Mouse (Mus musculus) cerebellum, adult 18-20 months (tissue): Measurements from ENCODE around the gene Epb41l4b.

Experiments
- DNase-seq, 2 experiments: peaks; one replicate each; pipeline ENCODE4 v3.0.0; 2021

Epb41l4b gene

DNA sequence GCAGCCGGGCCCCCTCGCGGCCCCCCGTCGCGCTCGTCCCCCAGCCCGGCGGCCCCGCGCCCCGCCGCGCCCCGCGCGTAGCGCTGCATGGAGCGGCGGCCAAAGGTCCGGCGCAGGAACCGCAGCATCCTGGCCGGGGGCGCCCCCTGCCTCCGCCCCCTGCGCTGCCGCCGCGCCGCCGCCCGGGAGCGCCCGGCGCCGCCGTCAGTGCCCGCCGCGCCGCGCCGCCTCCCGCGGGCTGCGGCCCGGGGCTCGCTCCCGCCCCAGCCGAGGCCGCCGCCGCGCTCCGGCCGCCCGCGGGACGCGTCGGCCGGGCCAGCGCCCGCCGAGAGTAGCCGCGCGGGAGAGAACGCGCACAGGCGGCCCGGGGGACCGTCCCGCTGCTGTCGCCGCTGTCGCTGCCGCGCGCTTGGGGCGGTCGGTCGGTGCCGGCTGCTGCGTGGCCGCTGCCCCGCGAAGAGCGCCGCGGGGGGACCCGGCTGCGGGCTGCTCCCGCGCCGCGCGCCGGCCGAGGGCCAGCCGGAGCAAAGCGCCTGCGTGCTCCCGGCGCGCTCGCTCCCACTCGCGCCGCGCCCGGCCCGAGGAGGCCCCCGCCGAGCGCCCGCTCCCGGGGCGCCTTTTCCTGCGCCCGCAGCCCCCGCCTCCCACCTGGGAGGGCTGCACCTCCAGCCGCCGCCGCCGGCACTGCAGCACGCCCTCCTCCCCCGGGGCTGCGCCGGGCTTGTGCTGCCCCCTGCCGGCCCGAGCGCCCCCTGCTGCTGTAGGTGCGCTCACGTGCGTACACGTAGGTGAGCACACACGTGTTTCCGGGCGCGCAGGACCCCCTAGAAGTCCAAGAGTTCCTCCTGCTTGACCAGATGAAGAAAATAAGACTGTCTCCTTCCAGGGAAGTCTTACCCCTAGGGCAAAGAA is at the start of gene Epb41l4b:
Gene Epb41l4b, minus strand, starts transcription at position 412 of the 912 bp plus-strand sequence.
- peak; percentile 83 to 93 for DNase-seq

DNA sequence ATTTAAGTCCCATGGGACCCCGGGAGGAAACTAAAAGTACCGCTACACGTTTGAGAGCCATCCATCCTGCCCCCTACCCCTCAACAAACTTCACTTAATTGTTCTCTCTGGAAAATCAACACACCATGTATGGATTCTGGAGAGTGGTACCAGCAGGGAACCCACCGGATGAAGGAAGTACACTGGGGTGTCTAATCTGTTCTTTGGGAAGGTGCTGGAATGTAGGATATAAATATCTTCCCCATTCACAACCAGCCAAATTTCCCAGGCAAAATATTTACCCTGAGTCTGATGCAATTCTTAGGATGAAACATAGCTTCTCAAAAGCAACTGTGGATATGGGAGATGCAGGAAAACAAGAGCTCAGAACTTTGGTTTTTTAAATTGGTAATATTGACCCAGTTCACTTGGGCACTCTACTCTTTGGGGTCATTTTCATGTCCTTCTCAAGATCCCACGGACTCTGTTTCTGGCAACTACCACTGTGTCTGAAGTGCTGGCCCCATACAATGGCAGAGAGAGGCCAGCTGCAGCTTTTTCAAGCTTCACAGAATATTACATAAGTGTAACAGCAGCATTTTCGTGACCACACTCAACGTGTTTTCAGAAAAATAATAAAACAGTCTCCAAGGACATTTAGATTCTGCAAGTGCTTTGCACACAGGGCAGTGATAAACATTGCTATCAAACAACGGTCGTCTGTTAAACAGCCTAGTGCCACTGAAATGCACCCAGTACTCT is 48.5 kb upstream of the Epb41l4b start:
- DNase-seq: no peak

DNA sequence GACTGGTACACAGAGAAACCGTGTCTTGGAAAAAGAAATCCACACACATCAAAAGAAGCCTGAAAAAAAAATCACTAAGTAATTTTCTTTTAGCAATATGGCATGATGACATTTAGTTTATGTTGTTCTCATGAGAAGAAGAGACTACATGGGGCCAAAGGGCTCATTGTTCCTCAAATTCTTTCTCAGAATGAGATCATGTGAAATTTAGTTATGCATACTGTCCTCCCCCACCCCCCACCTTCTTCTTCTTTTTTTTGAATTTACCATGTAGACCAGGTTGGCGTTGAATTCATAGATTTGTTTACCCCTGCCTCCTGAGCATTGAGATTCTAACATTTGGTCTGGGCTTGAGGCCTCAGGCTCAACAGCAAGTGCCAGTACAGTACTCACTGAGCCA is 46.6 kb upstream of the Epb41l4b start:
- DNase-seq: no peak

DNA sequence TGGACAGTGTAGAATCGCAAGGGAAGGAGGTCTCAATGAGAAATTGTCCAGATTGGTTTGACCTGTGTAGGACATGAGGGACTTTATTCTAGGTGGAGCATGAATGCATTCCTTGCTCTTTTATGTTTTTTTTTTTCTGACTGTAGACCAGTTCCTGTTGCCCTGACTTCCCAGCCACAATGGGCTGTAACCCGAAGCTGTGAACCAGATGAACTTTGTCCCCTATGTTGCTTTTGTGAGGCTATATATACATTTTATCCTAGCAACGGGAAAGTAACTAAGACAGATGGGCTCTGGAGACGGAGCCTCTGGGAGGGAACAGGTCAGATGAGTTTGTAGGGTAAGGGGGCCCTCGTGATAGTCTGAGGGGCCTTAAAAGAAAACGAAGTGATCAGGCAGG is 42.8 kb upstream of the Epb41l4b start:
- DNase-seq: no peak

DNA sequence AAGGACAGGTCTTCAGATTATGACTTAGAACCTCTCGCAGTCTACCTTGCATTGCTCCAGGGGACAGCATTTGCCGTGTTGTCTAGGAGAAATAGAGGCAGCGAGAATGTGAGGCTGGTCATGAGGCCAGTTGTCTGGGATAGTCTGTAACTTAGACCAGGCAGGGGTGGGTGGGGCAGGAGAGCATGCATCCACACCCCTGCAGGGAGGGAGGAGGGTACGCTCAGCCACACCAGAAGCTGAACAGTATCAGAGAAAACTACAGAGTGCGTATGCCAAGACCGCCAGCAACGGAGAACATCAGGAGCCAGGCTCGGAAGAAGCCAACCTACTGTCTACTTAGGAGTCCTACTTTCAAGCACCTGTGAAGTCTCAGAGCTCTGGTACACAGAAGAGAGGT is 42.2 kb upstream of the Epb41l4b start:
- no peak for DNase-seq

DNA sequence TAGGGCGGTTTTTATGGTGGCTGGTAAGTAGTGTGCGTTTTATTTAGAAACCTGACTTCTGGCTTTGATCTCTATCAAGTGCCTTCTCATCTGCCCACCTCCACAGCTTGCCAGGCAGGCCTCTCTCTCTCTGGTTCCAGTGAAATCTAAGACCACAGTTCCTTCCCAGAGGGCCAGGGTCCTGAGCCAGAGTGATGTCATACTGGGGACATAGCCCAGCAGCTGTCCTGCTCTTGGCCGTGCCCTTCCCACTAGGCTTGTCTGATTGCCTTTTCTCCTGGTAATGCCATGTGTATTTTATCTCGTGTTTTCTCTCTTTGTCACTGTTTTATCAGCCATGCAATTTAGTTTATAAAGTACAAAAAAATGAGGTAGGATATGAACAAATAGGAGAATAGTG is 40.3 kb upstream of the Epb41l4b start:
- no peak for DNase-seq

DNA sequence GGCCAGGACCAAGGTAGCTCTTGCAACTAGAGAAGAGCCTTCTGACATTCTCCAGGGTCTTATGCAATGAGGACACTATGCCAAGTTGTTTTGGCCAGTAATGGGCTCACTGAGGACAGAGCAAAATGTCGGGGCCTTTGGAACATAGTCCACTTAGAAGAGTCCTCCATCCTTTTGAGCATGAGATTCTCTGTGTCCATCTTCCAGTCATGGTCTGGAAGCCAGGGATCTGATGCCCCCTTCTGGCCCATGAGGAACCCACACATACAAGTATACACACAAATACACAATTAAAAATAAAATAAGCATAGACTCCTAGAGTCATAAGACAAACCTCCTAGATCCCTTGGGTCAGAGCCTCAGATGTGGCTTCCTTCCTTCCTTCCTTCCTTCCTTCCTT is 38.3 kb upstream of the Epb41l4b start:
- peak; percentile 44 to 50 for DNase-seq

DNA sequence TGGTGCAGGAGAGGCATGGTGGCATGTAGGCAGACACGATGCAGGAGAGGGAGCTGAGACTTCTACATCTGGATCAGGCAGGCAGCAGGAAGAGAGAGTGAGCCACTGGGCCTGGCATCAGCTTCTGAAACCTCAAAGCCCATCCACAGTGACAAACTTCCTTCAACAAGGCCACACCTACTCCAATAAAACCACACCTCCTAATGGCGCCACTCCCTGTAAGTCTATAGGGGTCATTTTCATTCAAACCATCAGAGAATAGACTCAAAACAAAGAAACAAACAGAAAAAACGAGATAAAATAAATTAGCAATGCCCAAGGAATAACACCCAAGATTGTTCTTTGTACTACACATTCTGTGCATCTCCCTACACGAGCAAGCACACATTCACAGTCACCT is 35.6 kb upstream of the Epb41l4b start:
- DNase-seq: no peak

DNA sequence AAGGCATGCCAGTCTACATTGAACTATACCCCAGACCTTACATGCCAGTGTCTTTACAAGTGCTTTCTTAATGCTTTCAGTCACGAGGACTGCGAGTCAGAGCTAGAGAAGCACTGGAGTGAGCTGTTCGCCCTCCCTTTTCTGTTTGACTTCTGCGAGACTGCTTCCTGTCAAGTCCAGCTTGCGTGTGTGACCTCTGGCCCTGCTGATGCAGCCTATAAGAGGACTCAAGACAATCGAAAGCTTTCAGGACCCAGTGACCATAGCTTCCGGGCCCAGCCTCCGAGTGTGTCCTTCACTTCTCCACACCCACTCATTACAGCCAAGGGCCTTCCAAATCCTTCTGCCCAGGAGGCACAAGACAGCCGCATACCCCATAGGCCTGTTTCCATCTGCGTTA is 32.1 kb upstream of the Epb41l4b start:
- DNase-seq: no peak

DNA sequence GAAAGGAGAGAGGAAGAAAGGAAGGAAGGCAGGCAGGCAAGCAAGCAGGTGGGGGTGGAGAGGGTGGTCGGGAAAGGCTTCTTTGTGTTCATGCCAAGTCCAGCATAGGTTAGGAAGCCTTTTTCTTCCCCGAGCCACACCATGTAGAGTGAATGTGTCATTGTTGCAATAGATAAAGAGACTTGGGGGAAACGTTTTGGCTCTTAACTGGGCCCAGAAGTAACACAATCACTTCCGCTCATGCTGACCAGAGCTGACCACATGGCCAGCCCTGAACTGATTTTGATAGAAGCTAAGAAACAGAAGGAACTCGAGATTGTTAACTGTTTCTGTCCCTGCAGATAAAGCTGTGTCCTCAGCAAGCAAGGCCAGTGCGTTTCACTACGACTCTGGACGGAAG is 29.6 kb upstream of the Epb41l4b start:
- DNase-seq: no peak

DNA sequence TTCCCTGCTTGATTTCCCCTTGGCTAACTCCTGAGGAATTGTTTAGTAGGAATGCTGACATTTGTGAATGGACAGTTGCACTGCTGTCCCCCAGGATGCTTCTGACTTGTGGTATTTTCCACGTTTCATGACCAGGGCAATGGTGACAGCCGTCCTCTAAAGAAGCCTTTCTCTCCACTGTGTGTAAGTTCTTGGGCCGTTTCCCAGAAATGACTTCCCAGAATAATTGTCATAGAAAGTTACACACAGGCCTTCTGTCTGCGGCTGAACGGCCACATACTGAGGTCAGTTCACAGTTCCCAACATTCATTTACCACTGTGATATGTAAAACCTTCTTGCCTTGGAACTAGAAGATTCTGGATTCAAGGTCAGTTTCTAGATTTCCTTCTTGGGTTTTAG is 28.6 kb upstream of the Epb41l4b start:
- DNase-seq: no peak

DNA sequence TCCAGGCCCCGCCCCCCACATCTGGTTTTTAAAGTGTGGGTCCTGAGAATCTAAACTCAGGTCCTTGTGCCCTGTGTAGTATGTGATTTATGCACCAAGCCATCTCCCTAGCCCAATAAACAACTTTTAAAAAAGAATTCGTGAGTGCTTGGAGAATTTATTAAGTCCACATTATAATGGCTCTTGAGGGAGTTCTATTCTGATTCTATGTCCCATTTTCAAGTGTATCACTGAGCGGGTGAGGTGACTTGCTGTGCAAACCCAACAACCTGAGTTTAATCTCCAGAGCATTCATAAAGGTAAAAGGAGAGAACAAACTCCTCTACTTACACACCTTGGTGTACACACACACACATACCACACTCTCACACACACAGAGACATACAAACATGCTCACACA is 25.4 kb upstream of the Epb41l4b start:
- no peak for DNase-seq

DNA sequence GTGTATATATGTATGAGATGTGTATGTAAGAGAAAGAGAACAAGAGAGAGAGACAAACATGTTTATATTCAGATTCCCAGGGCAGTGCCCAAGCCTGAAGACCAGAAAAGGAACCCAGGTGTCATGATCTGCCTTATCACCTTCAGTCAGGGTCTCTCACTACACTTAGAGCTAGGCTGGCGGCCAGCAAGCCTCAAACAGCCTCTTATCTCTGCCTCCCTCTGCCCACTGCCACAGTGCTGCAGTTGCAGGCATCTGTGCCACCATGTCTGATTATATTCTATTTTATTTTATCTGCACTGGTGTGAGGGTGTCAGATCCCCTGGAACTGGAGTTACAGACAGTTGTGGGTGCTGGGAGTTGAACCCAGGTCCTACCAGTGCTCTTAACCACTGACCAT is 25.0 kb upstream of the Epb41l4b start:
- no peak for DNase-seq

DNA sequence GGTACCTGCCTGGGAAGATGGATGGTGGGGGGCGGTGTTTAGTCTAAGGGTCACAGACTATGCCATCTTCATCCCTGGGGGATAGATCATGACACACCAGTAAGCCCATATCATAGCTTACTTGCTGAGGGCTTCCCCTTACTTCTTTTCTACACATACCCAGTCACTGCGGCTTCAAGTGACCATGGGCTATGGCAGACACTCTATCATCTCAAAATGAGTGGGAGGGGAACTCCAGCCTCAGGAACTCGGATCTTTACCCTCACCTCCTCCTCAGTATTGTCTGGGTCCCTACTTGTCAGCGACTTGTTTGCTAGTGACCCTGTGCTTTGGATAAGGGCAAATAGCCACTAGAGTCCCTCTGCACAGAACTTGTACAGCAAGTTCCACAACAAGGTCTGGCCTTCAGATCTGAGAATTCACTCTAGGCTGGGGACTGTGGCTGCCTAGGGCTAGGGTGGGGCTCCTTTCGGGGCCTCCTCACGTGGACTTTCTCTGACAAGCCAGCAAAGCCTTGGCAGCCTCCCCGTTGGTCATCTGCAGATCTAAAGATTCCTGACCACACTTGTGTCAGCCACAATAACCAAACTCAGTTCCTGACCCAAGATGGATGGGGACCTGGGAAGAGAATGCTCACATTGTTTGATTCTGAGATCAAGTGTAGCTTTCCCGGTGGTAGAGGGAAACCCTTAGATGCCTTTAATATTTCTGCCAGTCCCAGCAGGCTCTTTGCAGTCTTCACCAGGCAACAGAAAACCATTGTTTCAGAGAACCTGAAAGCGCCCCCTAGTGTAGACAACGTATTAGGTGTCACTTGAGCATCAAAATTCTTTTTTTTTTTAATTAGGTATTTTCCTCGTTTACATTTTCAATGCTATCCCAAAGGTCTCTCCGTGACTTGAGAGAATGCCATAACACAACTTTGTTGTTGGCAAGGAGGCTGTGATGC is 24.0 kb upstream of the Epb41l4b start:
- peak; percentile 24 to 35 for DNase-seq

DNA sequence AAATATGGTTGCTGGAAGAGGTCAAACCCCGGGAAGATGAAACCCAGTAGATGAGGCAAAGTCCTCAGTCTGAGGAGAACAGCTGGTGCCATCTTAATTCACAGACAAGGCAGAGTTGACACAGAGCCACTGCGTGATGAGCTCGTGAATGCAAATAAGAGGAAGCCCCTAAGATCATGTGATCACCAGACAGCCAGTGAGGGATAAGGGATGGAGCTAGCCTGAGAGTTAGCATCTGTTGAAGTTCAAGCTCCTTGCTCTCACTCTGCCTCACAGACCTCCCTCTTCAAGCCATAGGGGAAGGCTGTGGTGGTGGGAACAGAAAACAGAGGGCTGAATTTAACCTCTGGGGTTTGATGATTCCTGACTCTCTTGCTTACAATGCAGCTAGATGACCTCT is 22.4 kb upstream of the Epb41l4b start:
- no peak for DNase-seq

DNA sequence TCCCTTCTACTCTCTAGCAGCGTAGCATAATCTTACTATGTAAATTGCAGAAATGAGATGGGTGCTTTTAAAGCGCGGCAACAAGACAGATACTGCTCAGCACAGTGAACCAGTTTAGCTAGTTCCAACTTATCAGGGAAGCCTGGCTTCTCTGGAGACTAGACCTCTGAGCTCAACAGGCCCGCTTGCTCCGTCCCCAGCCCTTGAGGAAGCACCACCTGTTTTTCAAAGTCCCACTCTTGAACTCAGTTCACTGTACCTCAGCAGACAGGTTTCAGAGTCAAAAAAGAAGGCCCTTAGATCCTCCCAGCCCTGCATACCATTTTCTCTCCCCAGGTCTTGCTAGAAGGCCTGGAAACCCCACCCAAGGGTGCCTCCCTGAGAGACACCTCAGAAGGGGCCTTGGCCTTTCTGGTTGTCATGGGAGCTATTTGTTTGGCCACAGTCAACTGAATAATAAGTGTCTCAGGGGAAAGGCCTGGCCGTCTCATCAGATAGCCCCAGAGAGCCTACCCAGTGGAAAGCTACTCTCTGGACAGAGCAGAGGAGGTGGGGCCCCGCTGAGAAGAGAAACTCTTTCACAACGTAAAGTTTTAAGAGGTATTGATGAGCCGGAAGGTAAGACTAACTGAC is 21.5 kb upstream of the Epb41l4b start:
- DNase-seq: no peak

DNA sequence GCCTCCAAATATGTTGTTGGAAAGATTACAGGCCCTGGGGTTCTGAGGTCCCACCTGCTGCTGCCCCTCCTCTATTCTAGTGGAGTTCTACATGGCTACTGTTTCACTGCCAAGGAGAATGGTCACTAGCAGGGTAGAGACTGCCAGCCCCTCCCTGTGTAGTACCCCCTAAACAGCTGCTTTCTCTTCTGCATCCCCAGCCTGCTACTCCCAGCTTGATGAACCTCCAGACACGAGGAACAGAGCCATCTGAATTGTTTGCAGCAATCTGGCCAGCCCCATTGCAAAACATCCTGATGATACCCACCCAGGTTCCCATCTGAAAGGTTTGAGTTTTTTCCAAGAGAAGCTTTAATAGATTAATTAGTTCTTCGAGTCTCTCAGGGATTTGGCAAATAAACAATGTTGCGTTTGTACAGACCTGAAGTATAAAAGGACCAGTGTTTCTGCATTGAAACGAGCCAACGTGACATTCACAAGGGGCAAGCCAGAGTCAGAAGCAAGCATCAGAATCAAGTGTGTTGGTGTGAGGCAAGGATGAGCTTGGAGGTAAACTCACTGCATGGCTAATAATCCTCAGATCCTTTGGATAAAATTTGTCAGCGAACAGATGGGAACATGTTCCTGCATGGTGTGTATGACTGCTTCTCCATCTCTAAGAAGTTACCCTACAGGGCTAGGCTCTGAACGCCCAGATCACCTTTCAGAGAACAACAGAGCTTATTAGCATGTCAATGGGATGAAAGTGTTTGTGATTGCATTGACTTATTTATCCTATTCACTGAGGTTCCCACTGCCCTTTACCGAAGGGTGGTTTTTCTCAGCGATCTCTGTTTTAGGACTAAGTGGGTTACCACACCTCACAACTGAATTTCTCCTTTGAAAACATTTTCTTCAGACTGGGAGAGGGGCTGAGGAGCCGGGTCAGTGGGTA is 19.8 kb upstream of the Epb41l4b start:
- DNase-seq: no peak

DNA sequence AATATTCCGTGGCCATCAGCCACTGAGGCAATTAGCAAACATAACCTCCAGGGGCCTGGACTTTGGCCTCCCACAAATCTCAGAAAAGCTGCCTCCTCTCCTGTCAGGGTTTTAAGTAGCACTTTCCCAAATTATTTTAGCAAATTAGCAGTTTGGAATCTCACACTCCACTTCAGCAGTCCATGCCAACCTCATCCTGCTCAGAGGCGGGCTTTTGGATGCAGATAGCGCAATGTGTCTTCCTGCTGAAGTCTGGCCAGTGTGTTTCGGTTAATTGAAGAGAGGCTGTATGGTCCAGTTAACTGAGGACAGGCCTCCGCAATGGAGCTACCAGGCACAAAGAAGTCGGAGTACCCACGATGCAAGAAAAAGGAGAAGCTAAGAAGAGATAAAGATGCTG is 17.3 kb upstream of the Epb41l4b start:
- DNase-seq: no peak

DNA sequence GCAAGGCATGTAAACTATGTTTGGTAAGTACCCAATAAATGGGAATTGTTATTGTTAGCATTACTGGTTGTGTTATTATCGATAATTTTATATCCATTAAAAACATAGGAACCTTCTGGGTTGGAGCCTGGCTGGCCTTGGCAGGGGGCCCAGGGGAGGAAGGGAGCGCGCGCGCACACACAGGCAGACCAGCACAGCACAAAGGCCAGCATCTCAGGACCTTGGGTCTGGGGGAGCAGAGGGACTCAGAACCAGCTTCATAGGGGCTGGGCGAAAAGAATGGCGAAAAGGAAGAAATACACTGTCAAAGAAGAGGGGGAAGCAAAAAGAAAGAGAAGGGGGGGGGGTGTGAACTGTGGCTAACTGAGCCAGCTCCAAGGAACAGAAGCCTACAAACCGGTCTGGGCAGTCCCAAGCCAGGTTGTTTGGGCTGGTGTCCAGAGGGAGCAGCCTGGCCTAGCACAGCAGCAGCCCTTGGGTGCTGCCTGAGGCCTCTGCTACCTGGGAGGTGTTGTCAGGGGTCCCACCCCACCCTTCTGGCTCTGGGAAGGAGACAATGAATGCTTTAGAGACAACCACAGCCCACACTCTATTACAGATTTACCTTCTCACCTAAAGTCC is 13.4 kb upstream of the Epb41l4b start:
- DNase-seq: no peak

DNA sequence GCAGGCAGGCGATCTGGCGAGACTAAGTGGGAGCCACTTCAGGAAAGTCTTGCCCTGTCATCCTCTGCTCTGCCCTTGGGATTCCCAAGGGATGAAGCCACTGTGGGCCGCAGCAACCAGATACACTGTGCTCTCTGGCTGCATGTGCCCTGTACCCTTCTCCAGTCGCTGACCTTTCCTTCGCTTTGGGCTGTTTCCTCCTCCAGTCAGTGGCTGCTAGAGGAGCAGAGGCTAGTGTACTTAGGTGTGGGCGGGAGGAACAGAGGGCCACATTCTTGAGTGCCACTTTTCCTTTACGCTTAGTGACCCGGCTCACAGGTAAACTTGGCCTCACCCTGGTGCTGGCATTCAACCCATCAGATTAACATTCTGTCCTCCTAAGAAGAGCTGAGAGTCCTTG is 10.6 kb upstream of the Epb41l4b start:
- no peak for DNase-seq
